Mouse (Mus musculus) bone marrow macrophage, adult 2 months (primary cell): ENCODE results near the gene Dip2b.

Experiments
- CTCF ChIP-seq: IDR thresholded peaks from 2 replicates; pipeline ENCODE4 v1.5.1; 2012; ENCODE audit warnings: low read depth, mild to moderate bottlenecking, low read length, moderate library complexity
- POLR2A ChIP-seq: IDR thresholded peaks from 2 replicates; pipeline ENCODE4 v1.6.1; 2012; ENCODE audit warnings: mild to moderate bottlenecking, low read depth, low read length, borderline replicate concordance

DNA sequence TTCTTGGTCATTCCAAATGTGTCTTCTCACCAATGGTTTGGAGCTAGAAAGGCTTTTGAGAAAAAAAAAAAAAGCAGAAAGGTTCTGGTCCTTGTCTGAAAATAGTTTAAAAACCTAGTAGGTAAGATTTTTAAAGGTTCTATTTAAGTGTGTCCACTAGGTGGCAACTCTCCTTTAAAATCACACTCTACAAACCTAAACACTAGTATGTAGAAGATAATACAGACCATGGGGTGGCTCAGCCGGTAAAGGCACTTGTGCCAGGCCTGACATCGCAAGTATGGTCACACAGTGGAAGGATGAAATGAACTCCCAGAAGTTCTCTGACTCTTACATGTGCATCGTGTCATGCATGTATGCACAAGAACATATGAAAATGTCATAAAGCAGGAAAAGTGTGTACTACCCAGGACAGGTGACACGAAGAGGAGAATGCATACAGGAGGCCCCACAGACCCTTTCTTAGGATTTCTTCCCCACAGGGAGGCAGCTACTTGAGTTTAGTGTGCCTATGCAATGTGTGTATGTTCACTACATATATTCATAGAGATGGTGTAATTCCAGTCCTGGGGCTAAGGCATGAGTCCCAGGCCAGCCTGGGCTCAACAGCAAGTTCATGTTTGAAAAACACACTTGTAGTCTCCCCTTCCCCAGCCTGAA lies 224.9 kb downstream of the Dip2b start:
- TF ChIP-seq POLR2A (no peak), CTCF (no peak)
